Mouse (Mus musculus): Measurements from ENCODE around the gene Krt76. TPM values are rescaled to one million over a fixed set of nuclear protein-coding genes. Genes with fewer than 3 reads are reported as not detected.

The Krt76 gene
- polyA plus RNA-seq, 1 experiment, result 0.02 TPM

DNA sequence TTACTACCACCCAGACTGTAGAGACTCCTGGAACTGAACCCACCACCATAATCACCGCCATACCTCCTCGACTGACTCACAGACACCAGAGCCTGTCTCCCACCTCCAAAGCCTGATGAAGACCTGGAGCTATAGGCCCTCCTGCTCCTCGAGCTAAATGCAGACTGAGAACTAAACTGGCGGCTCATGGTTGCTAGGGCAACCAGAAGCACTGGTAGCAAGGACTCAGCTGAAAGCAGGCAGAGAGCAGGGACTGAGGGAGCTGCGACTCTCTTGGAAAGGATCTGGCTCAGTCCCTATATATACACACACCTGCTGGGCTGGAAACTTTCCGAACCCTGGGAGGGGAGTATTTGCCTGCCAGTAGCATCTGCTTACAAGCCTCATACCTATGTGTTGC, 23.3 kb downstream of the Krt76 start, which contains the start of gene Krt77:
Gene Krt77, minus strand, starts transcription at position 275 of the 400 bp plus-strand sequence.
- WGBS, result 24% methylated on average over 6 of the region's 6 CpGs

DNA sequence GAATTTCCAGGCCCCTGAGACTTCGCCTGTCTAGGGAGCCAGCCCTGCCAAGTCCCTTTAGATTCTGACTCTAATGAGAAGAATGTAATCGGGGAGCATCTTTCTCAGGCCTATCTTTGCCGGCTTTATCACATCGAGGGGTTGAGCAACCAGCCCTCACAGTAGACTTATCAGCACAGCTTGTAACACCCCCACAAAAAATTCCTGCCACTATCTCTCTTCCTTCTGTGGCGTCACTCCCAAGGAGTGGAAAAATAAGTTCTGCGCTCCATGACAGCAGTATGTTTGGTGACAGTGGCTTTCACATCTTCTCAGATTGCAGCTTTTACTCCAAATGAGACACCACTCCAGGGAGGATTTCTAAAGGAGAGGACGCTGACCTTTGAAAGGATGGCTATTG, 26.0 kb downstream of the Krt76 start:
- DNase-seq (ENCODE audit: low read depth, low spot score), result no peak
- 80% methylated on average over 7 of the region's 7 CpGs for WGBS

More for the DNA sequence above, 23.3 kb downstream of the Krt76 start, which contains the start of gene Krt77:
- DNase-seq (ENCODE audit: low read depth, low spot score), result no peak

DNA sequence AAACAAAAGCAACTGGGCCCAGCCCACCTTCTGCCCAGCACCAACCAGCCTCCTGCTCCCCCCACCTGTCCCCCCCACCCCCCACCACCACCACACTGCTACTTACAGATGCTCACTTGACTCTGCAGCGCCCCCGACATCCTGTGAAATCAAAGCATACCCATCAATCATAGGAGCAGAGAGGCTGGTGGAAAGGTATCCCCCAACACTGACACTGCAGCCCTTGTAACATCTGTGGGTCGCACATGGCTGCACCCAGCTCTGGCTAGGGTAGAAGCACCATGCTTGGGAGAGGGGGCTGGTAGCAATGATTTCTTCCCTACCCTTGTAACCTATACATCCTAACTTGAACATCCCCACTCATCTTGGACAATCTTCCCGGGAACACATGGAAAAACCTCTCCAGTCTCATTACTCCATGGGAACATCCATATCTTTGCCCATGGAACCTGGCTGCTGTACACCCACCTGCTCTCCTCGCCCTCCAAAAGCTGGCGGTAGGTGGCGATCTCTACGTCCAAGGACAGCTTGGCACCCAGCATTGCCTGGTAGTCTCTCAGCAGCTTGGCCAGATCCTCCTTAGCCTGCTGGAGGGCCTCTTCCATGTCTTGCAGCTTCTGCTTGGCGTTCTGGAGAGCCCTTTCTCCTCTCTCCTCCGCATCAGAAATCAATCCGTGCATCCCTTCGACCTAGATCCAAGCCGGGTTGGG, 32.1 kb downstream of the Krt76 start:
- no peak for DNase-seq (ENCODE audit: low read depth, low spot score)
- 62% methylated on average over 13 of the region's 13 CpGs for WGBS

DNA sequence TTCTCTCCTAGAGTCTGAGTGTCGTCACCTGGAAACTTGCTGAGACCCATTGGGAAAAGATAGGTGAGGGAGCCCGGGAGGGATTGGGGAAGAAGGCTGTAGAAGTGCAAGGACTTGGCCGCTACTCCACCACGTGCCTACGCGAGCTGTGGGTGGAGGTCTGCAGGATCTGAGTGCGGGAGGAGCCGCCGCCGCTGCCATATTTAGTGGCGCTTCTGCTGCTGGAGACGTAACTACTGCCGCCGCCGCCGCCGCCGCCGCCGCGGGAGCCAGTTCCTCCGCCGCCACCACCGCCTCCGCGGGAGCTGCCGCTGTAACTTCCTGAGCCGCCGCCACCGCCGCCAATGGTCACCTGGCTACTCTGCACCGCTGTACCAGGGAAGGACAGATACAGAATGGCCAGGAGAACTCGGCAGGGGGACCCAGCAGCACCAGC, 33.0 kb downstream of the Krt76 start:
- no peak for DNase-seq (ENCODE audit: low read depth, low spot score)
- WGBS, result under 1% methylated on average over 33 of the region's 33 CpGs

DNA sequence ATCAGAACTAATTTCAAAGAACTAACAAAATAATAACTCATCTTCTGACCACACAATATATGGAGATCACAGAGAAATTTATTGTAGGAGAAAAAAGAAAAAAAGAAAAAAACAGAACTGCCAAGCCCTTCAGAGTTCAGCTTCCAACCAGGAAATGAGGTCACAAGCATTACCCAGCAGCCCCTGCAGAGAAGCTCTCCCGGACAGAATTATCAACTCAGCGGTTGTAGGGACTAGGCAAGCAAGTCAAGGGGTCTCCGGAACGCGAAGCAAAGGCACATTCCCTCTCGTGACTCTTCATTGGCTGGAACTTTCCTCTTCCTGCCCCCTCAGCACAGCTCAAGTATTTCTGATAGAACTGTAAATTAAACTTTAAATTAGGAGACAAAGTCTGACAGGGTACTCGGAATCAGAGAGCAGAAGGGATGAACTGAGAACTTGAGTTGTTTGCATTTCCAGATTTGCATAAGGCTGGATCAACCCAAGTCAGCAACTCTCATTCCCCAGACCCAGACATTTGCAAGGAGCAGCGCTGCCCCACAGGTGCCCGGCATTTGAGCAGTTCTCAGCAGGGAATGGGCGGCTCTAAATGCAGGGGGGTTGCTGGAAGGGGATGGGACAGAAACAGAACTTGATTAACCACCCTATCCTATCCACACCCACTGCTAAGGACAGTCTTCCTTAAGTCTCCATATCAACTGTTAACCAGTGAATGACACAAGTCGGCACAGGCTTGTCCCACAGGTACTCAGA, 33.9 kb downstream of the Krt76 start:
- WGBS, result 61% methylated on average over 11 of the region's 11 CpGs

DNA sequence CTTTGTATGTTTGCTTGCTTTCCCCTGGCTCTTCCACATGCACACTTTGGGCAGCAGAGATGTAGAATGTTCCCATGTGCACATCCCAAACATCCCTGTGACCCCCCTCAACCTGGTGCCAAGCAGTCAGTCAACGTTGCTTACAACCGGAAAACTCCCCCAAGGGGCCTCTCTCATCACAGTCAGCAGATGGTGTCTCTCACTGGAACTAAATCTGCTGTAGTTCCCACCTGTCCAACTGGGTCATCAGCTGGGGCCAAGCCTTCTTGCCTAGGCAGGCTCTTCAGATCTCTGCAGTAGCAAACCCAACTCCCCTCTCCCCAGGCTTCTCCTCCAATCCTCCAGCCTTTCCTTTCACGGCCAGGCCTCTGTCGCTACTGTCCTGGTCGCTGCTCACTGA, 36.0 kb downstream of the Krt76 start:
- WGBS, result 44% methylated on average over 5 of the region's 5 CpGs
- DNase-seq (ENCODE audit: low read depth, low spot score), result no peak

More for the DNA sequence above, 33.9 kb downstream of the Krt76 start:
- DNase-seq (ENCODE audit: low read depth, low spot score), result no peak

DNA sequence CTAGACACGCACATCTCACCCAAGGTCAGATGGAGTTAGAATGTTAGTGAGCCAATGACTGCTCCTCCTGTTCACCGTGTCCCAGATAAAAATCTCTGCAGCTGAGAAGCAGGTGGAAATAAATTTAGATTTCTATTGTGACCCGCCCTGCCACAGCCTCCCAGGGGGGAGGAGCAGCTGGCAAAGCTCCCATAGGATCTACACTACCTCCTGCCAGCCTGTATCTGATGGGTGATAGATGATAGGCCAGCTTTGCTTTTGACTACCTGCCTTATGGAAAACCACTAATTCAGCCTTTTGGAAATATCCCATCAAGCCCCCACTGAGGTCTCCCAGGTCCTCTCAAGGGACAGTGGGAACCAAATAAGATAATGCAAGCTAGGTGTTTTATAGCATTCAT, 37.0 kb downstream of the Krt76 start:
- 31% methylated on average over 3 of the region's 3 CpGs for WGBS
- no peak for DNase-seq (ENCODE audit: low read depth, low spot score)

DNA sequence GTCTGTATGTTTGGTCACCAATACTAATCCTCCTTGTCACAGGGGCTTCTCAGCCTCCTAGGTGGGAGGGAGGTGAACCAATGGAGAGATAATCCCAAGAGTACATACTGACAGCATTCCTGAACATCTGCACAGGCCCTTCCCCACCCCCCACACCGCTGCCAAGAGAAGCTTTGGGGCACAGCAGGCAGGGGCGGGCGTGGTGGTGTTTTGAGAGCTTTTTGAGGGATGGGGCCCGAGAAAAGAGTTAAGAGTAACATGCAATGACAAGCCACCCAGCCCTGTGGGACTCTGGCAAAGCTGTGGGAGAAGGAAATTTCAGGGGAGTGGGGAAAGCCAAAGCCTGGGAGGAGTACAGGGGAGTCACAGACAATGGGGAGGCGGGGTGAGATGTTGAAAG, 38.4 kb downstream of the Krt76 start:
- 41% methylated on average over 5 of the region's 5 CpGs for WGBS
- no peak for DNase-seq (ENCODE audit: low read depth, low spot score)

DNA sequence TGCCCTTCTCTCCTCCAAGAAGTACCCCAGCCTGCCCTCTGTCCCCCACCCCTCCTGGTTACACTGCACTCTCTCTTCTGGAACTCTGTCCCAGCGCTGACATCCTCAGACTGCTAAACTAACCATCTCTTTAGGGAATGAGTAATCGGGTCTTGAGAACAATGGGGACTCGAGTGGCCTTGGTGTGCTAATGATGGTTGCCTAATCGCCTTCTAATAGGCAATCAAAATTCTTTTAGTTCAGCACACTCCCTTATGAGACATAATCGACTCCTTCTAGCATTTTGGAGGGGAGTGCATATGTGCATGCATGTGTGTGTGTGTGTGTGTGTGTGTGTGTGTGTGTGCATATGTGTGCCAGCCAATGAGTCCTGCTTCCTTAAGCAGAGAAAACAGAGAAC, 40.1 kb downstream of the Krt76 start:
- no peak for DNase-seq (ENCODE audit: low read depth, low spot score)
- WGBS, result 18% methylated on average over 5 of the region's 5 CpGs

DNA sequence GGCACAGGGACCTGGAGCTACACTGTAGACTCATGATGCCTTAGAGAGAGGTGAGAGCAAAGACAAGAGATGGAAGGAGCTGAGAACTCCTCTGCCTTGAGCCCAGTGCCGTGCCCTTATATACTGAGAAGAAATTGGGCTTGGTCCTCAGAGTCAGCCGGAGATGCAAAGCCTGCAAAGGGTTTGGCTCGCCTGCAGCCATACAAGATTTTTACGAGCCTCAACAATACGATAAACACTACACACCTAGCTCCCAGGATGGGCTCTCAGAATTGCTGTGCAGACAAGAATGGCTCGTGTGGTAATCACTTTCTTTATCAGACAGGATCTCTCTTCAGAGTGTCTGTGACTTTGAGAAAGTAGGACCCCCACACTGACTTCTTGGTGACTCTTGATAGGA, 42.0 kb downstream of the Krt76 start, which contains the start of gene Krt1:
Gene Krt1, minus strand, starts transcription at position 101 of the 400 bp plus-strand sequence.
- DNase-seq (ENCODE audit: low read depth, low spot score), result no peak
- WGBS, result 24% methylated on average over 6 of the region's 6 CpGs

DNA sequence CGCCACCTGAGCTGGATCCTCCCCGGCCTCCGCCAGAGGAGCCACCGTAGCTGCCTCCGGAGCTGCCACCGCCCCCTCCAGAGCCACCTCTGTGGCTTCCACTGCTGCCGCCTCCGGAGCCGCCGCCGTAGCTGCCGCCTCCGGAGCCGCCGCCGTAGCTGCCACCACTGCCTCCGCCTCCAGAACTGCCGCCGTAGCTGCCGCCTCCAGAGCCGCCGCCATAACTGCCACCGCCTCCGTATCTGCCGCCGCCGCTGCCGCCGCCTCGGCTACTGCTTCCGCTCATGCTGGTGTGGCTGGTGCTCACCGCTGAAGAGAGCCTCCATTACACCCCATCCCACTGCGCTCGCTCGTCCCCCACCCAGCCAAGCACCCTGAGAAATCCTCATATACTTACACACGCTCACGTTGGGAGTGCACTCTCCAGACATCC, 46.7 kb downstream of the Krt76 start:
- WGBS, result 2% methylated on average over 27 of the region's 37 CpGs
- no peak for DNase-seq (ENCODE audit: low read depth, low spot score)

DNA sequence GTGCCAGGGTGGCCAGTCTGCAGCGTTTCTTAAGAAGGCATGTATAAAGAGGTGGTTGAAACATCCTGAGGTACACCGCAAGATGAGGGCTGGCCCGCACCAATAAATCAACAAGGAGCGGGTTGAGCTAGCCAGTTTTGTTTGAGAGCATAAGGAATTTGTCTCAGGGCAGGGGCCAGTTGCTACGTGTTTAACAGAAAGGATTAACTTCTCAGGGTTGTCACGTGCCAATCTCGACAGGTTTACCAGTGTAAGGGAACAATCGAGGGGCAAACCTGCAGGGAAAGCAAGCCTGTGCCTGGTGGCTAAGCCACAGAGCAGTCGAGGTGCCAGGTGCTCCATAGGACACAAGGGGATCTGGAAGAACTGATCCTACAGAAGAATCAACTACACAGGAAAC, 49.5 kb downstream of the Krt76 start:
- 36% methylated on average over 9 of the region's 9 CpGs for WGBS
- no peak for DNase-seq (ENCODE audit: low read depth, low spot score)

DNA sequence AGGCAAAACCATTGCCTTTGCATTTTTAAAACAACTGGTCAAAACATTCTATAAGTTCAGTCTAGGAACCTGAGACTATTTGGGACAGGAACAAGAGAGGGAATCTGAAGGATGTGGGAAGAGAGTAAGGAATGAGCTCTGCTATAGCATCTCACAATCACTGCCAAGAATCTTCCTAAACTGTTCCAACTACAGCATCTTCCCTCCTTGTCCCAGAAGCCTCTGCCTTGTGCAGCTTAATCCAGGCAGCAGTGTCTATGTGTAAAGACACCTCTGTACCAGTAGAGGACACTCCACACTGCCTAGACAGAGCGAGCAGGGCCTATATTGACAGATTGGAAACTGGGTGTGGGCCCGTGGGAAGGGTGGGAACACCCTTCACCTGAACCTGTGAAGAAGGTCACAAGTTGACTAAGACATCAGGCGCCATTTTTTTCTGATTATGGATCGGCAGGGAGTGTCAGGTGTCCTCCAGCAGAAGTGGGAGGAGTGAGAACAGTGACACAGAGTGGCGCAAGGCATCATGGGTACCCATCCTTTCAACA, 57.9 kb downstream of the Krt76 start:
- DNase-seq (ENCODE audit: low read depth, low spot score), result no peak
- 52% methylated on average over 5 of the region's 5 CpGs for WGBS

Other genes starting within 250 kb of the Krt76 start
- not detected in 2 replicates for gene Gm5478, start 245.5 kb downstream of the Krt76 start, polyA plus RNA-seq (2012; rRNA removed)
- not detected in 2 replicates for gene Krt6b, start 212.6 kb downstream of the Krt76 start, polyA plus RNA-seq (2012; rRNA removed)
- gene Krt6a, start 198.6 kb downstream of the Krt76 start, polyA plus RNA-seq (2012; rRNA removed), result 0.04 TPM in 1 of 2 replicates, not detected in the other
- gene Krt5, start 180.0 kb downstream of the Krt76 start, polyA plus RNA-seq (2012; rRNA removed), result 0.07 and 0.14 TPM in 2 replicates
- gene Krt71, start 149.8 kb downstream of the Krt76 start, polyA plus RNA-seq (2012; rRNA removed), result not detected in 2 replicates
- gene Krt72, start 106.5 kb downstream of the Krt76 start, polyA plus RNA-seq (2012; rRNA removed), result not detected in 2 replicates
- not detected in 2 replicates for gene Krt73, start 90.6 kb downstream of the Krt76 start, polyA plus RNA-seq (2012; rRNA removed)
- not detected in 2 replicates for gene Krt2, start 74.8 kb downstream of the Krt76 start, polyA plus RNA-seq (2012; rRNA removed)
- gene Krt1, start 42.1 kb downstream of the Krt76 start, polyA plus RNA-seq (2012; rRNA removed), result 0.04 and 0.17 TPM in 2 replicates
- not detected in 2 replicates for gene Krt77, start 23.2 kb downstream of the Krt76 start, polyA plus RNA-seq (2012; rRNA removed)
- 0.11 and 0.21 TPM in 2 replicates for gene Krt4, start 31.8 kb upstream of the Krt76 start, polyA plus RNA-seq (2012; rRNA removed)
- 0.21 and 0.43 TPM in 2 replicates for gene Krt79, start 47.4 kb upstream of the Krt76 start, polyA plus RNA-seq (2012; rRNA removed)
- 0.16 and 0.19 TPM in 2 replicates for gene Krt78, start 61.4 kb upstream of the Krt76 start, polyA plus RNA-seq (2012; rRNA removed)
- gene Krt8, start 111.6 kb upstream of the Krt76 start, polyA plus RNA-seq (2012; rRNA removed), result 2,897 and 3,506 TPM in 2 replicates
- gene Krt18, start 135.3 kb upstream of the Krt76 start, polyA plus RNA-seq (2012; rRNA removed), result 214 and 251 TPM in 2 replicates
- 58.6 and 78.1 TPM in 2 replicates for gene Eif4b, start 180.9 kb upstream of the Krt76 start, polyA plus RNA-seq (2012; rRNA removed)
- gene Tns2, start 207.5 kb upstream of the Krt76 start, polyA plus RNA-seq (2012; rRNA removed), result 37.0 and 45.5 TPM in 2 replicates
- gene Spryd3, start 243.3 kb upstream of the Krt76 start, polyA plus RNA-seq (2012; rRNA removed), result 32.1 and 35.9 TPM in 2 replicates

All from large intestine, adult 2 months (tissue).